Mouse (Mus musculus) stomach, postnatal 0 days (tissue): ENCODE results near the gene Sugt1.

Experiments
- CTCF ChIP-seq: IDR thresholded peaks from 2 replicates; pipeline ENCODE4 v1.5.1; 2016; ENCODE audit warnings: antibody characterized with exemption, low read depth, mild to moderate bottlenecking, moderate library complexity
- EP300 ChIP-seq: optimal IDR thresholded peaks from 2 replicates; pipeline ENCODE3; 2016; ENCODE audit warnings: antibody characterized with exemption

DNA sequence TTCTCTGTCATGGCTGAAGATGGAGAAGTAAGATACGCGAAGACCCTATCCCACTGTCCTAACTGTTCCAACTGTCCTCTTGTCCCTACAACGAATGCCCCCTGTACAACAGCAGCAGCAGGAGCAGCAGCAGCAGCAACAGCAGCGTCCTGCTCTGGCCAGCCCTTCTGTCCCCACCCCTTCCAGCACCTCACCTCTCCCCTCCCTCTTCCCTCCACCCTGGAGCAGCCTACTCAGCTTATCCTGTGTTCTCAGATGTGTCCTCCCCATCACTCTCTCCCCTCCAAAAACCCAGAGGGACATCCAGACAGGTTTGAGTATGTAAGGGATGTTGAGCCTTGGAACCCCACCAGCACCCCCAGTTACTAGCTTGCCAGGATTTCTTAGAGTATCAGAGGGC lies 74.5 kb downstream of the Sugt1 start, which contains the start of gene Cnmd:
- no peak for TF ChIP-seq CTCF
- no peak for TF ChIP-seq EP300
